Mouse (Mus musculus) myocyte (in vitro differentiated cells): Measurements from ENCODE around the gene Col16a1.

Experiments
- CEBPB ChIP-seq: IDR thresholded peaks from 2 replicates; pipeline ENCODE4 v1.6.1; 2011; ENCODE audit warnings: mild to moderate bottlenecking, moderate library complexity; ENCODE audit not compliant: poor library complexity, insufficient read depth, severe bottlenecking
- E2F4 ChIP-seq: IDR thresholded peaks from one replicate; pipeline ENCODE4 v1.6.1; 2011; ENCODE audit warnings: mild to moderate bottlenecking, control low read depth, moderate library complexity; ENCODE audit not compliant: insufficient read depth
- MAX ChIP-seq: IDR thresholded peaks from one replicate; pipeline ENCODE4 v1.6.1; 2011; ENCODE audit warnings: low read depth, mild to moderate bottlenecking, control low read depth
- POLR2A ChIP-seq: IDR thresholded peaks from one replicate; pipeline ENCODE4 v1.6.1; 2011; ENCODE audit warnings: low read depth, mild to moderate bottlenecking, control low read depth, moderate library complexity; ENCODE audit not compliant: insufficient read length
- POLR2AphosphoS2 ChIP-seq: IDR thresholded peaks from one replicate; pipeline ENCODE4 v1.6.1; 2011; ENCODE audit warnings: low read depth, control low read depth; ENCODE audit not compliant: insufficient read length
- TCF12 ChIP-seq: IDR thresholded peaks from one replicate; pipeline ENCODE4 v1.6.1; 2011; ENCODE audit warnings: mild to moderate bottlenecking, control low read depth; ENCODE audit not compliant: poor library complexity, insufficient read depth, severe bottlenecking

DNA sequence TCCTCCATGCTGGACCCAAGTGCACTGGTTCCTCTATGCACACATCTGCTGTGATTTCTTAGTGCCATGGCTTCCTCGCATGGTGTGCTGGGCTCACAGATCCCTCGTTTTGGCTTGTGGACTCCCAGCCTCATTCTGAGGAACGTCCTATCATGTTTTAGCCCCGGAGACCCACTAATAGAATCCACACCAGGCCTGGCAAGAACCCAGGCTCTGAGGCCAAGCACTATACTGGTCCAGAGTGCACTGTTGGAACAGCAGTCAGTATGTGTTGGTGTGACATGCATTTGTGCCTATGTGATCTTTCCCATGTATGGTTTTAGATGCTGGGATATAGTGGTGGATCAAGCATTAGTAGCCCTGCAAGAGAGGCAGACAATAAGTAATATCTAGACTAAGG is 25.7 kb downstream of the Col16a1 start:
- TF ChIP-seq TCF12 (no peak), POLR2A (no peak), CEBPB (no peak), E2F4 (no peak), POLR2AphosphoS2 (no peak), MAX (no peak)
